Mouse (Mus musculus) hindbrain, postnatal 0 days (tissue): ENCODE results near the gene Spdya. TPM values are rescaled to one million over a fixed set of nuclear protein-coding genes. Genes with fewer than 3 reads are reported as not detected.
"Not testable (repeated sequence)": the region's sequence is repeated elsewhere in the genome, so short reads cannot be mapped to it uniquely, and the experiment has no call there.

Experiments
- ATAC-seq: fragments of 200-750 bp; cut with Nextera tagmentation; 2 replicates; pipeline ENCODE4 v1.8.0; 2017; ENCODE audit warnings: mild to moderate bottlenecking, moderate TSS enrichment, moderate library complexity
- DNase-seq: peaks from one replicate; pipeline ENCODE4 v3.0.0-alpha.2; 2015; ENCODE audit warnings: low spot score
- H3K27ac ChIP-seq: fragments of 300-500 bp; sonication (generic); 2 replicates; pipeline ENCODE4 v1.5.1; 2014; ENCODE audit warnings: mild to moderate bottlenecking
- H3K27me3 ChIP-seq: fragments of 300-500 bp; sonication (generic); 2 replicates; pipeline ENCODE4 v1.6.1; 2014; ENCODE audit warnings: low read length, mixed read lengths; ENCODE audit not compliant: insufficient read depth
- H3K36me3 ChIP-seq: fragments of 300-500 bp; sonication (generic); 2 replicates; pipeline ENCODE4 v1.6.1; 2014; ENCODE audit warnings: low read length, mixed read lengths; ENCODE audit not compliant: insufficient read depth
- H3K4me1 ChIP-seq: fragments of 300-500 bp; sonication (generic); 2 replicates; pipeline ENCODE4 v1.6.1; 2014; ENCODE audit warnings: antibody characterized with exemption, low read length, mixed read lengths; ENCODE audit not compliant: insufficient read depth
- H3K4me2 ChIP-seq: fragments of 300-500 bp; sonication (generic); 2 replicates; pipeline ENCODE4 v1.6.1; 2014; ENCODE audit warnings: low read depth, mild to moderate bottlenecking, low read length, moderate library complexity, mixed read lengths
- H3K4me3 ChIP-seq: fragments of 300-500 bp; sonication (generic); 2 replicates; pipeline ENCODE4 v1.5.1; 2014; ENCODE audit warnings: low read length
- H3K9ac ChIP-seq: fragments of 300-500 bp; sonication (generic); replicated peaks from 2 replicates; pipeline ENCODE4 v1.6.1; 2014; ENCODE audit warnings: mild to moderate bottlenecking, low read length, moderate library complexity, mixed read lengths
- H3K9me3 ChIP-seq: fragments of 300-500 bp; sonication (generic); 2 replicates; pipeline ENCODE4 v1.6.1; 2016; ENCODE audit warnings: low read length, mixed read lengths
- CTCF ChIP-seq: IDR thresholded peaks from 2 replicates; pipeline ENCODE4 v1.5.1; 2016; ENCODE audit warnings: antibody characterized with exemption, control low read depth, low read depth
- WGBS: fragments of 180-500 bp; shearing (Covaris S2); extraction: QIAGEN DNeasy Blood & Tissue Kit; methylation state at CpG from one replicate; pipeline ENCODE4 v1.1.7; 2014; 5-methylcytosine and 5-hydroxymethylcytosine counted together
- polyA plus RNA-seq: library from polyadenylated mRNA; unstranded; fragments of >200 nt; fragmentation: Nextera tagmentation; extraction: Ambion mirVana; gene quantifications from 2 replicates; pipeline ENCODE4 v1.2.1, GENCODE M21; 2015
- total RNA-seq: library from RNA; depleted of rRNA; stranded (reverse); fragments of >200 nt; gene quantifications from 2 replicates; pipeline ENCODE4 v1.2.3, GENCODE M21; 2014; rRNA removed

Spdya gene
- total RNA-seq (0.47 and 0.75 TPM in 2 replicates), polyA plus RNA-seq (2.4 and 2.8 TPM in 2 replicates)

DNA sequence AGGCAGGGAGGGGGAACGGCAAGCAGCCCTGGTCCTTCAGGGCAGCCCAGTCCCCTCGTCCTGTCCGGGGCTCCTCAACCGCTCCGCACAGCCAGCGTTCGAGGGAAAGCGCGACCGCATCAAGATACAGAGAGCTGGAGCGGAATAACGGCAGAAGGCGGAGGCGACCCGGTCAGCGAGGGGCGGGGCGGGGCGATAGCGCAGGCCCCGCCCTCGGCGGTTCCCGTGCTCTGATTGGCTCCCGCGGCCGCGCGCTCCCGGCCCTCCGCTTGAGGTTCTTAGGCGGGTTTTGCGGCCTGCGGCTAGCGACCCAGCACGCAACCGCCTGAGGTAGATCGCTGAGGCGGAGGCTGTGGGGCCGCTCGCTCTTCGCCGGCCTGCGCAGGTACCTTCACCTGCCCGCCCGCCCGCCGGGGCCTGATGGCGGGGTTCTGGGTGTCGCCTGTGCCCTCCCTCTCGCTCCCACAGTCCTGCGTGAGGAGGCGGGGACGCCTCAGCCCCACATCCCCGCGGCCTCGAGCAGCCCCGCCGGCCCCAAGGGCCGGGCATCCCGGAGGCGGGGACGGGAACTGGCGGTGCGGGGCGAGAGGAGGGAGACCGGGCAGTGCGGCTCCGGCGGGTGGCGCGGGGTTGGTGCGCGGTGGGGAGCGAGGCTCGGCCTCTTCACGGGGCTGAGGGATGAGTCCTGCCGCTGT, at the start of gene Spdya:
TSS of gene Spdya (plus strand) at position 305 of the 695 bp plus-strand sequence.
- no peaks in the 10 kb centered on the region for H3K9me3 ChIP-seq
- H3K27ac ChIP-seq, result peak within 1 kb of the TSS; percentile 65; the same call in 1 of the 2 replicates
- no peaks in the 10 kb centered on the region for H3K4me1 ChIP-seq
- peak within 1 kb of the TSS; percentile 97 for H3K4me2 ChIP-seq
- H3K36me3 ChIP-seq, result no peaks in the 10 kb centered on the region
- ATAC-seq (peak; percentile 97), DNase-seq (peak; percentile 92)
- WGBS, result under 1% methylated on average over 77 of the region's 78 CpGs
- no peak for TF ChIP-seq CTCF
- peak within 1 kb of the TSS; percentile 82 for H3K9ac ChIP-seq
- peak within 1 kb of the TSS; percentile 78 for H3K4me3 ChIP-seq
- H3K27me3 ChIP-seq, result peaks cover 3% of the 10 kb centered on the region; the same call in 1 of the 2 replicates

DNA sequence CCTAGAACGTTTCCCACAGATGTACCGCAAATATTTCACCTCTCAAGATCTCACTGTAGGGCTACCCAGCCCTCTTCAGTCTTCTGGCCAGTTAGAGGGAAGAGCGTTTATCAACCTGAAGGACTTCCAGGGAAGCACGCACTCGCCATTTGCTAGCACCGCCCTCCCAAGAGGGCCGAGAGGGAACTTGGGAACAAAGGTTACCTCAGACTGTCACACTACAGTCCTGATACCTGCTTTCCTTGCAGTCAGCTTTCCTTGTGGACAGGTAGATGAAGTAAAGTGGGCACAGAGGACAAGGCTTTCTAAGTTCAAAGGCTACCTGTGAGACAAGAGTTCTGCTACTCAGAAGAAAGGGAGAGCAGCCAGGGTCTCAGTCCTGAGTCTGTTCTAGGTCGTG, 45.0 kb upstream of the Spdya start:
- Histone ChIP-seq H3K4me1 (no peaks in the 10 kb centered on the region), H3K27me3 (no peaks in the 10 kb centered on the region), H3K9ac (no peak overlapping the region), H3K27ac (no peak overlapping the region), H3K9me3 (no peaks in the 10 kb centered on the region), H3K4me3 (no peak overlapping the region), H3K36me3 (no peaks in the 10 kb centered on the region), H3K4me2 (no peak overlapping the region)
- WGBS, result 93% methylated on average over 8 of the region's 8 CpGs
- DNase-seq (no peak), ATAC-seq (no peak)
- no peak for TF ChIP-seq CTCF

DNA sequence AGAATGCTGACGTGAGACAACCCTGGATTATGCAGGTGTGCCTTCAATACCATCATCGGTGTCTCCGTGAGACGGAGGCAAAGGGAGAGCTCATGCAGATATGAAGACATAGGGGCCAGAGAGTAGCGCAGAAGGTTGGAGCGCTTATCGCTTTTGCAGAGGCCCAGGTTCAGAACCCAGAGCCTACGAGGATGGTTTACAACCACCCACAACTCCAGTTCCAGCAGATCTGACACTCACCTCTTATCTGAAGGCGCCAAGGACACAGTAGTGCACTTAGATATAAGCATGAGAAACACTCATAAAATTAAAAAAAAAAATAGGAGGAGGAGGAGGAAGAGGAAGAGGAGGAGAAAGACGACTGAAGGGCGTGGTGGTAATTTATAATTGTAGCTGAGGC, 41.6 kb upstream of the Spdya start:
- WGBS, result 96% methylated on average over 11 of the region's 11 CpGs
- no peak overlapping the region for H3K4me3 ChIP-seq
- no peaks in the 10 kb centered on the region for H3K9me3 ChIP-seq
- no peak overlapping the region for H3K27ac ChIP-seq
- no peak for TF ChIP-seq CTCF
- H3K4me2 ChIP-seq, result no peak overlapping the region
- no peaks in the 10 kb centered on the region for H3K36me3 ChIP-seq
- no peak for DNase-seq
- no peak overlapping the region for H3K9ac ChIP-seq
- H3K27me3 ChIP-seq, result no peaks in the 10 kb centered on the region
- ATAC-seq, result no peak
- H3K4me1 ChIP-seq, result no peaks in the 10 kb centered on the region

DNA sequence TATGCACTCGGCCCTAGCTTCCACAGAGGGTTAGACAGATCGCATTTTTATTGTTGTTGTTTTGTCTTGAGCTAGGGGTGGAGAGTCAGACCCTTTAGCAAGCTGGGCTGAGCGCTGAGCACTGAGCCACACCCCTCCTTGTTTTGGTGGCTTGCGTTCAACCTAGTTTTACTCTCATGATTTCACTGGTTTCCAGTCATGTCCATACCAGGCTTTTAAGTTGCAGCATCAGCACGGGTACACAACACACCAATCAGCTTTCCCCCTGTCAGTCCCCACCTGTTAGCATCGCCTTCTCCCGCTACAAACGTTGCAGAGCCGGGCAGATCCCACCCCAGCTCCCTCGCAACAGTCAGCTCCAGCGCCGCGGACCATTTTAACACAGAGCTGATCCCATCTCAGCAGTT, 25.6 kb upstream of the Spdya start:
- peak; percentile 1 for DNase-seq

DNA sequence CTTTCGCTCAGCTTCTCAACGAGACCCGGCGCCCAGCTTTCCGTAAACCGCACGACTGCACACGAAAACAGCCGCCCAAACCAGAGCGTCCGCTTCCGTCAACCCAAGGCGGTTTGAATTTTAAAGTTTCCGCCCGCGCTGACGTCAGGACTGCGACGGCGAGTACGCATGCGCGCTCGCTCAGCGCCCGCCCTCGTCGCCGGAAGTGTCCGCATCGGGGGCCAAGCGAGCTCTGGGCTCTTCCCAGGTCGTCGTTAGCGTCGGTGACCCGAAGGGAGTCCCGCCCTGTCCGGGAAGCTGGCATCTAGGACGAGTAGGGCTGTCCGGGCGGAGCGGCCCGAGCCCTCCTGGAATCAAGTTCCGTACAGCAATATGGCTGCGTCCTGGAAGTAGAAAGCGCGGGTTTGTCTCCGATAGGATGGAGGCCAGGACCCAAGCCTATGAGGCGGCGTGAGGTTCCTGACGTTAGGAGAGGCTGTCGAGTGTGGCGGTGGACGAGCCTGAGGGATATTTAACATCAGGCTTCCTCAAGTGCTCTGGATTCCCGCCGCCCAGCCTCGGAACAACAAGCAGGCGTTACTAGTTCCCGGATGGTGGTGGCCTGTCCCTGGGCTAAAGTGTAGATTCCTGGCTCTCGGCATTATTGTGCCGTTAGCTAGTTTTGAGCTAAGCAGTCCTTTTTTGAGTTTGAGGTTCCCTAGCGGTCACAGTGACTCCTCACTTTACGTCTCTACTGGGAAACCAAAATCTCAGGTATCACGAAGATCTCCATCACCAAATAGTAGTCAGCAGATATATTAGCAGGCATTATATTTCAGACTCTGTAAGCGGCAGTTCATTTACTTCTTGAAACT, 24.9 kb upstream of the Spdya start, which contains the start of gene Ndc80:
TSS of gene Ndc80 (minus strand) at position 147 of the 854 bp plus-strand sequence.
- Histone ChIP-seq H3K36me3 (no peaks in the 10 kb centered on the region), H3K27ac (peak within 1 kb of the TSS; percentile 95), H3K9me3 (no peaks in the 10 kb centered on the region), H3K27me3 (no peaks in the 10 kb centered on the region), H3K4me3 (peak within 1 kb of the TSS; percentile 57), H3K4me2 (peak within 1 kb of the TSS; percentile 89), H3K9ac (peak within 1 kb of the TSS; percentile 37), H3K4me1 (no peaks in the 10 kb centered on the region)
- ATAC-seq (peak; percentile 99), DNase-seq (peak; percentile 97)
- peak; percentile 54 for TF ChIP-seq CTCF
- under 1% methylated on average over 66 of the region's 66 CpGs for WGBS

More for the DNA sequence above, 25.6 kb upstream of the Spdya start:
- WGBS, result under 1% methylated on average over 13 of the region's 13 CpGs
- no peaks in the 10 kb centered on the region for H3K27me3 ChIP-seq
- peak overlapping the region; percentile 37 for H3K9ac ChIP-seq
- H3K4me3 ChIP-seq, result peak overlapping the region; percentile 57
- no peaks in the 10 kb centered on the region for H3K4me1 ChIP-seq
- no peaks in the 10 kb centered on the region for H3K36me3 ChIP-seq
- 0 out of 2 replicates have a peak, but pooled peaks have one; percentile 3 for ATAC-seq
- peak overlapping the region; percentile 95 for H3K27ac ChIP-seq
- peak overlapping the region; percentile 89 for H3K4me2 ChIP-seq
- no peaks in the 10 kb centered on the region for H3K9me3 ChIP-seq
- TF ChIP-seq CTCF, result no peak

DNA sequence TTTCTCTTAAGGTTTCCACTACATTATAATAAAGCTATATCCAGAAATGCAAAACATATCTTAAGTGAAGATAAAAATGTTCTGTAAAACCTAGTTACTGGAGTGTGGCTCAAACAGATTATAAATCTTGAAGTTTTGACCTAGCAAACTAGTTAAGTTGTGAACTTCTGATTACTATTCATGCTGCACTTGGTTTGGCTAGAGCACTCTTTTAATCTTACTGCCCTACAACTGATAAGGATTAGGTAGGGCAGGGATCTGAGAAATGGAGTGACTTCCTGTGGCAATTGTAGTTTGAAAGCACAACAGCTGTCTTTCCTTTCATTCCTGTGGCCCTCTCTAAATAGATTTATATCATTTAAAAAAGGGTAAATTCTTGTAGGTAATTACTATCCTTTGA, 23.8 kb upstream of the Spdya start:
- no peak for ATAC-seq
- DNase-seq, result no peak
- Histone ChIP-seq H3K4me1 (no peaks in the 10 kb centered on the region), H3K9me3 (no peaks in the 10 kb centered on the region), H3K4me3 (no peak overlapping the region), H3K27ac (no peak overlapping the region), H3K27me3 (no peaks in the 10 kb centered on the region), H3K9ac (no peak overlapping the region), H3K36me3 (no peaks in the 10 kb centered on the region), H3K4me2 (no peak overlapping the region; the same call in 1 of the 2 replicates)
- no peak for TF ChIP-seq CTCF

DNA sequence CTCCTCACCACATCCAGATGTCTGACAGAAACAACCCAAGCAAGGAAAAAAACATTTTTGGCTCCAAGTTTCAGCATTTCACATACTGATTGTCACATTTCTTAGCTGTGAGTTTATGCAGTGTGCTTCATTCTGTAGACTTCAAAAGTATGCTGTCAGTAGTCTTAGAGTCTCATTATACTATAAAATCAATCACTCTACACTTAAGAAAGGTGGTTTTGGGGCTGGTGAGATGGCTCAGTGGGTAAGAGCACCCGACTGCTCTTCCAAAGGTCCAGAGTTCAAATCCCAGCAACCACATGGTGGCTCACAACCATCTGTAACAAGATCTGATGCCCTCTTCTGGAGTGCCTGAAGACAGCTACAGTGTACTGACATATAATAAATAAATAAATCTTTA, 16.3 kb upstream of the Spdya start:
- not testable (repeated sequence) for H3K9me3 ChIP-seq, ATAC-seq, H3K27me3 ChIP-seq, H3K36me3 ChIP-seq, H3K4me3 ChIP-seq, H3K9ac ChIP-seq, H3K4me2 ChIP-seq, H3K27ac ChIP-seq, DNase-seq, H3K4me1 ChIP-seq
- WGBS, result 56% methylated on average over 1 of the region's 1 CpGs
